Mouse (Mus musculus) layer of hippocampus, postnatal 14 days (tissue): ENCODE results near the gene Grid1. TPM values are rescaled to one million over a fixed set of nuclear protein-coding genes. Genes with fewer than 3 reads are reported as not detected.
A peak's percentile ranks its signal among the peaks of the same experiment; 100 is the strongest.

Source experiments
- DNase-seq, 2 experiments: peaks; one replicate each; pipeline ENCODE4 v3.0.0; 2021 to 2022; ENCODE audit warnings: low spot score in 2 of 2, mixed read lengths in 1 of 2
- total RNA-seq, 2 experiments: library from RNA; stranded (reverse); gene quantifications; 2 replicates each; pipeline ENCODE4 v1.2.3; 2021

The Grid1 gene
- total RNA-seq, 2 experiments from 2014 or later = 52.9 to 53.1 TPM

- DNase-seq = peak in 1 of 2 experiments; percentile 76
These were observed 6.0 kb downstream of the Grid1 start for GRCm38 (mm10) chr14:34825902-34826301.

GRCm38 (mm10) chr14:34829831-34830230 is 9.9 kb downstream of the Grid1 start:
- DNase-seq = no peak

- DNase-seq = no peak
These were observed 17.2 kb downstream of the Grid1 start for GRCm38 (mm10) chr14:34837145-34837544.

GRCm38 (mm10) chr14:34838999-34839398 is 19.1 kb downstream of the Grid1 start:
- DNase-seq = no peak

GRCm38 (mm10) chr14:34839898-34840297 is 20.0 kb downstream of the Grid1 start:
- DNase-seq = peak; percentile 67 to 80

- DNase-seq = no peak
These were observed 23.7 kb downstream of the Grid1 start for GRCm38 (mm10) chr14:34843579-34843978.

- DNase-seq = no peak
These were observed 24.3 kb downstream of the Grid1 start for GRCm38 (mm10) chr14:34844166-34844565.

- no peak for DNase-seq
These were observed 26.9 kb downstream of the Grid1 start for GRCm38 (mm10) chr14:34846799-34847198.

- no peak for DNase-seq
These were observed 27.7 kb downstream of the Grid1 start for GRCm38 (mm10) chr14:34847625-34848024.

GRCm38 (mm10) chr14:34860891-34861780 is 41.2 kb downstream of the Grid1 start:
- DNase-seq = no peak

GRCm38 (mm10) chr14:34867266-34867665 is 47.4 kb downstream of the Grid1 start:
- no peak for DNase-seq

- no peak for DNase-seq
These were observed 48.8 kb downstream of the Grid1 start for GRCm38 (mm10) chr14:34868513-34869260.

GRCm38 (mm10) chr14:34879996-34880395 is 60.1 kb downstream of the Grid1 start:
- DNase-seq = no peak

GRCm38 (mm10) chr14:34880431-34881421 is 60.8 kb downstream of the Grid1 start:
- peak in 1 of 2 experiments; percentile 35 for DNase-seq

- DNase-seq = no peak
These were observed 64.3 kb downstream of the Grid1 start for GRCm38 (mm10) chr14:34884194-34884593.

GRCm38 (mm10) chr14:34884611-34885010 is 64.7 kb downstream of the Grid1 start:
- DNase-seq = no peak

GRCm38 (mm10) chr14:34891769-34892532 is 72.0 kb downstream of the Grid1 start:
- peak; percentile 39 for DNase-seq

GRCm38 (mm10) chr14:34896253-34896982 is 76.5 kb downstream of the Grid1 start:
- DNase-seq = peak; percentile 67 to 83

- no peak for DNase-seq
These were observed 83.9 kb downstream of the Grid1 start for GRCm38 (mm10) chr14:34903854-34904253.
